Mouse (Mus musculus): ENCODE results near the gene Gata2. TPM values are rescaled to one million over a fixed set of nuclear protein-coding genes. Genes with fewer than 3 reads are reported as not detected.

Gene Gata2
- polyA plus RNA-seq, 1 experiment from 2014 or later = 3.3 TPM

DNA sequence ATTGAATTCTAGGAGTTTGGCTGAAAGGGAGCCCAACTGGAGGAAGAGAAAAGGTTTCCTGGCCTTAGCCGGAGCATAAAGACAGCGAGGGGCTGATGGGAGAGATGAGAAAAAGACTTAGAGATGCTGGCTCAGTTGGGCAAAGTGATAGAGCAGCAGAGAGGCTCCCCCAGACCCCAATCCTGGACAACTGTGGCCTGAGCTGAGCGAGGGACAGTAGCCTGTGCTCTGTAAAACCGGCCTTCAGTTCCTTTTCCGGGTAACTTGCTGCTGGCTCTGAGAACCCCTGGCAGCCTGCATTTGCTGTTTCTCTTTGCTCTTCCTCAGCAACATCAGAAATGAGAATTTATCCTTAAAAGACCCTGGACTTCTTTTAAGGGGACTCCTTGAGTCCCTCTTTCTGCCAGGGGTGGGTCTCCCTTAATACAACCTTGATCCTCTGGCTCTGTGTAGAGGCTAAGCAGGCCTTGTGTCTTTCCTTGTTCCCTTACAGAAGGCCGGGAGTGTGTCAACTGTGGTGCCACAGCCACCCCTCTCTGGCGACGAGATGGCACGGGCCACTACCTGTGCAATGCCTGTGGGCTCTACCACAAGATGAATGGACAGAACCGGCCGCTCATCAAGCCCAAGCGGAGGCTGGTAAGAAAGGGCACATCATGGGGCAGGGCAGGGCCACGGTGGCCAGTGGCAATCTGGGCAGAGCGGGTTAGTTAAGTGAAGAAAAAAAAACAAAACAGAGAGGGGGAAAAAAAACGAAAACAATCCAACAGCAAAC is 8.4 kb downstream of the Gata2 start:
- Histone ChIP-seq H3K36me3 (ENCODE audit: control insufficient read depth, insufficient read depth, low read length) (no peaks in the 10 kb centered on the region), H3K9ac (replicated peaks; ENCODE audit: low read depth, low read length) (no peak overlapping the region), H3K27me3 (ENCODE audit: control insufficient read depth, insufficient read depth, low read length) (peaks cover 89% of the 10 kb centered on the region), H3K4me2 (replicated peaks; ENCODE audit: low read depth, low read length) (no peak overlapping the region), H3K27ac (ENCODE audit: low read length) (peak overlapping the region; percentile 35; the same call in 1 of the 2 replicates), H3K4me1 (ENCODE audit: control insufficient read depth, insufficient read depth, low read length) (peaks cover 26% of the 10 kb centered on the region), H3K4me3 (ENCODE audit: low read depth, low read length) (no peak overlapping the region), H3K9me3 (ENCODE audit: control insufficient read depth, low read depth, low read length) (no peaks in the 10 kb centered on the region)
- ATAC-seq (ENCODE audit: insufficient number of reproducible peaks, insufficient read depth, low FRiP score, low read depth) = no peak
- 26% methylated on average over 15 of the region's 15 CpGs for WGBS

DNA sequence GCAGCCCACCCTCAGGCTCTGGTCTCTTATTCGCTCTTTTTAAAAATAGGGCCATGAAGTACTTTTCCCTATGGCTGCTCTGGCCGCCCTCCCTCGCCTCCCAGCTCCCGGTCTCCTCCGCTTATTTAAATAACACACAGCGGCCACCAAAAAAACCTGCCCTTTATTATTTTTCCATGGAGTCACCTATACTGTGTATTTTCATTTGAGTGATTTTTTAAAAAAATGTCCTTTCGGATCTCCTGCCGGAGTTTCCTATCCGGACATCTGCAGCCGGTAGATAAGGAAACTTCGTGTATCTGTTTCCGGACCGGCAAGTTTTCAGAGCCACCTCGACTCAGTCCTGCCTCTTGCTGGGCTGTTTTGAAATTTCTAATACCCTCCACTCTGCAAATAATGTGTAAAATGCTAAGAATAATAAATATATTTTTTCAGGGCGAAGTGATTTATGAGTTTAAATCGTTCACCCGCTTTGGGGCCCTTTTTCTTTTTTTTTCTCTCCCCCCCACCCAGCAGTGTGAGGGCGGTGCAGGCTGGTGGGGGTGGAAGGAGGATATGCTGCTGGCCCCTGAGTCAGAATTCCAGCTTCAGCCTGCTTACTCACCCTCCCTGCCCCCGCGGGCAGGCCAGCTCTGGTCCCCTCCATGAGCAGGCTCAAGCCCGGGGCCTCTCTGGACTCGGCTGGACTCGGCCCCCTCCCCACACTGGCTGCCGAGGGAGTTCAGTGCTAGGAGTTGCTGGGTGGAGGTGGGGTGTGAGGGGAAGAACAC is 9.4 kb downstream of the Gata2 start:
- Histone ChIP-seq H3K4me3 (ENCODE audit: low read depth, low read length) (no peak overlapping the region), H3K27me3 (ENCODE audit: control insufficient read depth, insufficient read depth, low read length) (peaks cover 79% of the 10 kb centered on the region), H3K9me3 (ENCODE audit: control insufficient read depth, low read depth, low read length) (no peaks in the 10 kb centered on the region), H3K9ac (replicated peaks; ENCODE audit: low read depth, low read length) (no peak overlapping the region), H3K27ac (ENCODE audit: low read length) (no peak overlapping the region; the same call in 1 of the 2 replicates), H3K4me1 (ENCODE audit: control insufficient read depth, insufficient read depth, low read length) (peaks cover 16% of the 10 kb centered on the region), H3K4me2 (replicated peaks; ENCODE audit: low read depth, low read length) (peak overlapping the region; percentile 22; the same call in 1 of the 2 replicates), H3K36me3 (ENCODE audit: control insufficient read depth, insufficient read depth, low read length) (no peaks in the 10 kb centered on the region)
- ATAC-seq (ENCODE audit: insufficient number of reproducible peaks, insufficient read depth, low FRiP score, low read depth) = no peak
- WGBS = 1% methylated on average over 24 of the region's 24 CpGs

DNA sequence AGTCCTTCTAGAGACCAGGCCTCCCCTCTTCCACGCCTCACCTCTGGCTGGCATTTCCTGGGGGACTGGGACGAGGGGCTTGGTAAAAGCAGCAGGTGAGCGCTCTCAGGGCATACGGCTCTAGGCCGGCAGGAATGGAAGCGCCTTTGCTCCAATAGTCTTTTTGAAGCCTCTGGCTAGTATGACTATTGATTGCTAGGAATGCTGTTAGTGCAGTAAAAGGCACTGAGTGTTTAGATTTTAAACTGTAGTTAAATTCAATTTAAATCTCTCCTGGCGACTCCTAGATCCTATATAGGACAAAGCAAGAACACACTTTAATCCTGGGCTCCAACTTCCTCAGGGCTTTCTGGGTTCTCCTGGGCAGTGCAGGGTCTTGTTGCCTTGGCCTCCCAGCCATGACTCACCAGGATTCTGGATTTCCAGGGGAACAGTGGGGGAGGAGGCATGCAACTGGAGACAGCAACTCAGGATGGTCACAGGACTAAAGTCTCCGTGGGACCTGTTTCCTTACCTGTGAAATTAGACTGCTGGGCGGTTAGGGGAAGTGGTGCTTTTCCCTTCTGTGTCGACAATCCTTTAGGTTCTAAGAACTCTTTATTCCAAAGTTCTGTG is 10.2 kb downstream of the Gata2 start:
- peak overlapping the region; percentile 22; the same call in 1 of the 2 replicates for H3K4me2 ChIP-seq (replicated peaks; ENCODE audit: low read depth, low read length)
- no peak overlapping the region for H3K9ac ChIP-seq (replicated peaks; ENCODE audit: low read depth, low read length)
- H3K36me3 ChIP-seq (ENCODE audit: control insufficient read depth, insufficient read depth, low read length) = no peaks in the 10 kb centered on the region
- no peak overlapping the region; the same call in 1 of the 2 replicates for H3K27ac ChIP-seq (ENCODE audit: low read length)
- peaks cover 71% of the 10 kb centered on the region for H3K27me3 ChIP-seq (ENCODE audit: control insufficient read depth, insufficient read depth, low read length)
- H3K4me1 ChIP-seq (ENCODE audit: control insufficient read depth, insufficient read depth, low read length) = peaks cover 10% of the 10 kb centered on the region; the same call in 1 of the 2 replicates
- ATAC-seq (ENCODE audit: insufficient number of reproducible peaks, insufficient read depth, low FRiP score, low read depth) = no peak
- no peak overlapping the region for H3K4me3 ChIP-seq (ENCODE audit: low read depth, low read length)
- WGBS = 17% methylated on average over 10 of the region's 10 CpGs
- no peaks in the 10 kb centered on the region for H3K9me3 ChIP-seq (ENCODE audit: control insufficient read depth, low read depth, low read length)

DNA sequence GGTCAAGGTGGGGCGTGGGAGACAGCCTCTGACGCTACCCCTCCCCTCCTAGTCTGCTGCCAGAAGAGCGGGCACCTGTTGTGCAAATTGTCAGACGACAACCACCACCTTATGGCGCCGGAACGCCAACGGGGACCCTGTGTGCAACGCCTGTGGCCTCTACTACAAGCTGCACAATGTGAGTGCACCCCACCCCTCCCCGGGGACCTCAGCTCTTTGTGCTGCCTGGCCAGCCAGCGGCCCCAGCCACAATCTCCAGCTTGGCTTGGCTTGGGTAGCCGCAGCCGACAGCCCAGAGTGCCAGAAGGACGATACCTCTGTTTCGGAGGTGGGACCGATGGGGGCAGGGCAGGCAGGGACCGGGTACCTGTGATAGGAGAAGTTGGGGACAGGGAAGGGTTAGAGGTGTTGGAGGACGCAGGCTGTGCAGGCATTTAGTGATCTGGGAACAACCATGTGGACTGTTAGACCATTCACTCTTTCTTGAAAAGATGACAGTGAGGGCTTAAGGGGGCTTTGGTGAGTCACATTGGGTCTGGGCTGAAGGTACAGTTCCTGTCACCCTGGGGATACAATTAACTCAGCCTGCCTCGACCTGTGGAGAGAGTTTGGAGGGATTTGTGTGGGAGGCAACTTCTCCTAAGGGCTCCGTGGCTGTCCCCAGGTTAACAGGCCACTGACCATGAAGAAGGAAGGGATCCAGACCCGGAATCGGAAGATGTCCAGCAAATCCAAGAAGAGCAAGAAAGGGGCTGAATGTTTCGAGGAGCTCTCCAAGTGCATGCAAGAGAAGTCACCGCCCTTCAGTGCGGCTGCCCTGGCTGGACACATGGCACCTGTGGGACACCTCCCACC is 11.1 kb downstream of the Gata2 start:
- H3K9ac ChIP-seq (replicated peaks; ENCODE audit: low read depth, low read length) = no peak overlapping the region
- no peaks in the 10 kb centered on the region for H3K36me3 ChIP-seq (ENCODE audit: control insufficient read depth, insufficient read depth, low read length)

DNA sequence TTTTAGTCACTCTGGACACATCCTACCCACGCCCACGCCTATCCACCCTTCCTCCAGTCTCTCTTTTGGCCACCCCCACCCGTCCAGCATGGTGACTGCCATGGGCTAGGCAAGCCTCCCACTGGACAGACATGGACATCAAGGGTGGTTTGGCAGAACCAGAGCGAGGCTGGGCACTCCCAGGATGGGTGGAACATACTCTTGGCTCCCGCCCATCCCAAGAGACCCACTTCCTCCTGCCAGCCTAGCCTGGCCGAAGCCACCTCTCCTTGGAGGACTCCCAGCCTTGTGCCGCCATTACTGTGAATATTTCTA is 11.7 kb downstream of the Gata2 start:
- Histone ChIP-seq H3K9ac (replicated peaks; ENCODE audit: low read depth, low read length) (no peak overlapping the region), H3K4me3 (ENCODE audit: low read depth, low read length) (no peak overlapping the region), H3K36me3 (ENCODE audit: control insufficient read depth, insufficient read depth, low read length) (no peaks in the 10 kb centered on the region), H3K9me3 (ENCODE audit: control insufficient read depth, low read depth, low read length) (no peaks in the 10 kb centered on the region), H3K4me2 (replicated peaks; ENCODE audit: low read depth, low read length) (no peak overlapping the region), H3K27me3 (ENCODE audit: control insufficient read depth, insufficient read depth, low read length) (peaks cover 57% of the 10 kb centered on the region), H3K4me1 (ENCODE audit: control insufficient read depth, insufficient read depth, low read length) (peaks cover 5% of the 10 kb centered on the region; the same call in 1 of the 2 replicates), H3K27ac (ENCODE audit: low read length) (no peak overlapping the region)
- no peak for ATAC-seq (ENCODE audit: insufficient number of reproducible peaks, insufficient read depth, low FRiP score, low read depth)
- WGBS = 32% methylated on average over 7 of the region's 7 CpGs

More for the DNA sequence above, 11.1 kb downstream of the Gata2 start:
- 13% methylated on average over 25 of the region's 25 CpGs for WGBS
- H3K4me2 ChIP-seq (replicated peaks; ENCODE audit: low read depth, low read length) = no peak overlapping the region
- H3K4me1 ChIP-seq (ENCODE audit: control insufficient read depth, insufficient read depth, low read length) = peaks cover 5% of the 10 kb centered on the region; the same call in 1 of the 2 replicates
- no peaks in the 10 kb centered on the region for H3K9me3 ChIP-seq (ENCODE audit: control insufficient read depth, low read depth, low read length)
- no peak overlapping the region for H3K27ac ChIP-seq (ENCODE audit: low read length)
- no peak for ATAC-seq (ENCODE audit: insufficient number of reproducible peaks, insufficient read depth, low FRiP score, low read depth)
- H3K27me3 ChIP-seq (ENCODE audit: control insufficient read depth, insufficient read depth, low read length) = peaks cover 63% of the 10 kb centered on the region
- no peak overlapping the region for H3K4me3 ChIP-seq (ENCODE audit: low read depth, low read length)

DNA sequence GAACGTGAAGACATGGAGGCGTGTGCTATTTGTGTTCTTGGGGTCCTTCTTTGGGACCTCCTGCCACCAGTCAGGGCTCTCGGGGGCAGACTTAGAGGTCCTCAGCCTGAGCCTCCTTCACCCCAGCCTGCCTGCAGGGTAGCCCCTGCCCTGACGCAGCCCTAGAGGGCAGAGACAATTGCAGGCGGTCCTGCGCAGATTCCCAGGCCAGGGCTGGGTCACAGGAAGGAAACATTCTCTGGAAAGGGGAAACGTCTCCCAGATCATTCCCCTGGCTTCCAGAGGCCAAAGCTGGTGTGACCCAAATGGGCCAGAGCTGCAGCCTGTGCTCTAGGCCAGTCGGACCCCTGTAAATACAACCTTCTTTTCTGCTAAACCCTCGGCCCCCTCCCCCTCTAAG is 12.2 kb downstream of the Gata2 start:
- Histone ChIP-seq H3K9me3 (ENCODE audit: control insufficient read depth, low read depth, low read length) (no peaks in the 10 kb centered on the region), H3K9ac (replicated peaks; ENCODE audit: low read depth, low read length) (no peak overlapping the region), H3K4me3 (ENCODE audit: low read depth, low read length) (no peak overlapping the region), H3K27ac (ENCODE audit: low read length) (no peak overlapping the region), H3K36me3 (ENCODE audit: control insufficient read depth, insufficient read depth, low read length) (no peaks in the 10 kb centered on the region), H3K4me1 (ENCODE audit: control insufficient read depth, insufficient read depth, low read length) (peaks cover 5% of the 10 kb centered on the region; the same call in 1 of the 2 replicates), H3K27me3 (ENCODE audit: control insufficient read depth, insufficient read depth, low read length) (peaks cover 51% of the 10 kb centered on the region), H3K4me2 (replicated peaks; ENCODE audit: low read depth, low read length) (no peak overlapping the region)
- no peak for ATAC-seq (ENCODE audit: insufficient number of reproducible peaks, insufficient read depth, low FRiP score, low read depth)
- WGBS = 24% methylated on average over 9 of the region's 9 CpGs

DNA sequence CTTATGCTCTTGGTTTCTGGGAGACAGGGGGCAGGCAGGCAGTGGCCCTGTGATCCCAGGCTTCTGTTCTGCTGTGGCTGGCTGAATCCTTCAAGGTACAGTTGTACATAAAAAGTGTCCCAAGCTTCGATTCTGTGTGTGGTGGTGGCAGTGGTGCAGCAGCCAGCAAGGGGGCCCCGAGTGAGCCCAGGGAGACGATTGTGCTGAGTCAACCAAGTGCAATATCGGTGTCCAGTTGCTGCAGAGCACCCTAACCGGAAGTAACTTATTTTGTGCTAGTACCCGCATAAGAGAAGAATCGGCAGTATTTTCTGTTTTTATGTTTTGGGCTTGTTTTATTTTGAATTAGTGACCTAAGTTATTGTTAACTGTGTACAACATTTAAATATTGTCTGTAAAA is 12.9 kb downstream of the Gata2 start:
- H3K27me3 ChIP-seq (ENCODE audit: control insufficient read depth, insufficient read depth, low read length) = peaks cover 45% of the 10 kb centered on the region
- no peak for ATAC-seq (ENCODE audit: insufficient number of reproducible peaks, insufficient read depth, low FRiP score, low read depth)
- H3K9ac ChIP-seq (replicated peaks; ENCODE audit: low read depth, low read length) = no peak overlapping the region
- H3K4me1 ChIP-seq (ENCODE audit: control insufficient read depth, insufficient read depth, low read length) = peaks cover 5% of the 10 kb centered on the region; the same call in 1 of the 2 replicates
- H3K36me3 ChIP-seq (ENCODE audit: control insufficient read depth, insufficient read depth, low read length) = no peaks in the 10 kb centered on the region
- WGBS = 57% methylated on average over 7 of the region's 7 CpGs
- H3K4me2 ChIP-seq (replicated peaks; ENCODE audit: low read depth, low read length) = no peak overlapping the region
- no peaks in the 10 kb centered on the region for H3K9me3 ChIP-seq (ENCODE audit: control insufficient read depth, low read depth, low read length)
- H3K4me3 ChIP-seq (ENCODE audit: low read depth, low read length) = no peak overlapping the region
- no peak overlapping the region for H3K27ac ChIP-seq (ENCODE audit: low read length)

Measured in stomach, embryonic 14.5 days (tissue).